Mouse (Mus musculus) spleen, adult 2 months (tissue): ENCODE data around the gene Mmd.

ENCODE experiments used
- CTCF ChIP-seq: fragments of 200-500 bp; IDR thresholded peaks from 2 replicates; pipeline ENCODE4 v1.5.1; 2011; ENCODE audit warnings: mild to moderate bottlenecking, inconsistent platforms; ENCODE audit not compliant: insufficient read depth, insufficient read length, insufficient replicate concordance; ENCODE audit errors: extremely low read depth
- POLR2A ChIP-seq: fragments of 200-500 bp; IDR thresholded peaks from 2 replicates; pipeline ENCODE4 v1.6.1; 2011; ENCODE audit warnings: low read depth, low read length, inconsistent platforms

- TF ChIP-seq POLR2A (no peak), CTCF (no peak)
Observed at GRCm38 (mm10) chr11:90326146-90326545, 76.9 kb downstream of the Mmd start.
